Mouse (Mus musculus) thymus, postnatal 25 days (tissue): ENCODE data around the gene Ccdc171.

ENCODE experiments used
- DNase-seq: peaks from one replicate; pipeline ENCODE4 v3.0.0; 2022

Ccdc171 gene

DNA sequence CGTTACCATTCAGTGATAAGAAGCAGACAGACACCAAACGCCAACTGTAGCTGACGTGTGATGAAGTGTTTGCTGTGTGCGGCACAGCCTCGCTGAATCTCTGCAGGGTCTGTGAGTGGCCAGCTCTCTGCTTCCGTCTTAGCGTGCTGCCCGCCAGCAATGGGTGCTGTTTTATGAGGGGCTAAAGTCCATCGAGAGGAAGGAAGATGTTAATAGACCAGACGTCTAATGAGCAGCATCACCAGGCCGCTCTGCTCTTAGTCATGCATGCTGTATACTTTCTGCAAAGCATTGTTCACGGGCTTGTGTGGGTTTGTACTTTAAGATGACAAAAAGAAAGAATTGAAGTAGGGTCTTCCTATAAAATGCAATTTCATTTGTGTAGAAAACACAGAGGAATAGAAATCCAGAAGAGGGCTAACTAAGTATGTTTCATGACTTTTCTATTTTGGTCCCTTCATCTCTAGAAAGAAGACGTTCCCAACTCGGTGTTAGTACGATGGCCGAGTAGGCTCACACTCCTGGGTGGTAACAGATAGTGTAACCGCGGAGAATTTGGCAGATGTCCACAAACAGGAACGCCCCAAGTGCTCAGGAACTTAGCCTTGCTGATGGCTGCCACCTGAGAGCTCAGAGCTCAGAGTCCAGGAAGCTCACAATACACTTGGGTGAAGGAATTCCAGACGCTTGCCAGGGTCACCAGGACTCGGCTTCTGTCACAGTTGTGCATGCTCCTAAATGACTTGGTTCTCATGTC lies 273.5 kb downstream of the Ccdc171 start:
- DNase-seq: no peak

DNA sequence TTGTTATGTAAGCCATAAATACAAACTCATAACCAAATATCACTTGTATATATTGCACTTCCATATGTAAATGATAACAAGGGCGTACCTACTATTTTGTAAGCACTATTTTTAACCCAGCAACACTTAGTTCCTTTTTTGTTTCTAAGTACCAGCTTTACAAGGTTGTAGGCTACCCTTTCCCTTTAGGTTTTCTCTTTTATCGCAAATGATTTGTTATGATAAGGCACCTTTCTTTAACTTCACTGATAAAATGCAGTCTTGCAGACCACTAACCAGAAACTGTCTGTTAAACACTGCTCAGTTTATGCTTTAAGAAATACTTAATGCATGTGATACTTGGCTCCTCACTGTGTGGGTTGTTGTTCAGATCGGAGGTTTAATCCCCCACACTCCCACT lies 275.1 kb downstream of the Ccdc171 start:
- DNase-seq: no peak

DNA sequence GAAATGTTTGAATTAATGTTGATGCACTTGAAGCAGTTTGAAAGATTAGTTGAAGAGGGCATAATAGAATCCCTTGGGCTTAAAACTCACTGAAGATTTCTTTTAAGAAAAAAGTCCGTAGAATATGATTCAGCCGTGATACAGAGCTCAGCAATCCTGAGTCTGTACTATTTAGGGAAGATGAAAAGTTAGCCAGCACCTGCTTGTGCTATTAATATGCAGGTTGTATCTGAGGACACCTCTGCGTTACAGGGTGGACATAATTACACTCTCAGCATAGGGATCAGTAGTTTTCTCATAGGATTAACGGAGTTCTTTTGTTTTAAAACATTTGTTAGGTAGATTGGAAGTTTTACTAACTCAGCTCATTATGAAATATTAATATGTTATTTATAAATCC lies 291.6 kb downstream of the Ccdc171 start:
- no peak for DNase-seq

DNA sequence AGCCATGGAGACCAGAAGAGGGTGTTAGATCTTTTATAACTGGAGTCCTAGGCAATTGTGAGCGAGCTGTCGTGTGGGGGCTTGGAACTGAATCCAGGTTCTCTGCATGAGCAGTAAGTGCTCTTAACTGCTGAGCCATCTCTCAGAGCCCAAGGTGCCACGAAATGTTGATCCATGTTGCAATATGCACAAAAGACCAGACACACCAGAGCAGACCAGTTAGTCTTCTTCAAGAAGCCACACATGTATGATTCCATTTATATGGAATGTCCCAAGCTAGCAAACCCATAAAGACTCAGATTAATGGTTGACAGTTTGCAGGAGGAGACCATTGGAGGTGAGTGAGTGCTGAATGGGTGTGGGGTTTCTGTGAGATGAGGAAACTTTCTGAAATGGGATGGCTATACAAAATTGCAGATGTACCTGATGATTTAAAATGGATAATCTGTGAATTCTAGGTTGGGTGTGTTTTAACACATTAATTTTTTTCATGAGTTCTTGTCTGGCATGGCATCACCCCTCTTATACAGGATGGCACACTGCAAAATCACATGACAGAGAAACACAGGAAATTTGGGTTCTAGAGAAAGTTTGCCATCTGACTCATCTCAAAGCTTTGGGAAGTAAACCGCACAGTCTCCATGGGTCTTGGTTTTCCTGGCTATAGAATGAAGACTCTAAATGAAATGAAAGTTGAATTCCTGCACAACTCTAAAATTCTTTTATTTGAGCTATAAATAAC lies 304.5 kb downstream of the Ccdc171 start:
- no peak for DNase-seq

- no peak for DNase-seq
These were observed 305.8 kb downstream of the Ccdc171 start for GRCm38 (mm10) chr4:83830891-83831880.

DNA sequence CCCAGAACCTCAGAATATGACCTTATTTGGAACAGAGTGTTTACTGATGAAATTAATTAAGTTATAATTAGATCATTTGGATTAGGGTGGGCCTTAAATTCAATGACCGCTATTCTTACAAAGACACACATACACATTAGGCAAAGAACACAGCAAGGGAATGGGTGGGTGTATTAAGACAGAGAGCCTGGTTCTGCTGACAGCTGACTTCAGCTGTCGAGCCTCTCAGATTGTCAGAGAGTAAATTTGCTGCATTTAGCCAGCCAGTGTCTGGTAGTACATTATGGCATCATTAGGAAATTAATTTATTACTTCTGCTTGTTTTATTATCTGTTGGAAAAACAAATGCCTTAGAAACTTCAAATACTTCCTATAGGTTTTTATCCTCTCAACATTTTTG lies 313.7 kb downstream of the Ccdc171 start:
- no peak for DNase-seq

DNA sequence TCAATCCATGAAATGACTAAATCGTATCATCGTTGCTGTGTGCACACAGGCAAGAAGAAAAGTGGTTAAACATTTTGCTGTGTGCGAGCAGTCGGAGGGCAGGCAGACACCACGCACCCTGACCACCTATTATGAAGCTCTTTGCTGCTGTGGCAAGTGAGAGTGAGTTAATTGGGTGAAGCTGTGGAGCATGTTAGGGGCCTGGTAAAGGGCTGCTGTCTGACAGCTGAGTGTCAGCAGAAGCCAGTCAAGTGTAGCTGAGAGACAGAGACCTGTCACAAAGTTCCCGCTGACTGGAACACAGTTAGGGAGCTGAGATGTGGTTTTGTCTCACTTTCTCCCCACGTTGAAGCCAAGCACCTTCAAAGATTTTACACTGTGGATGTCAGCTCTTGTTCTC lies 321.0 kb downstream of the Ccdc171 start:
- DNase-seq: peak; percentile 10

DNA sequence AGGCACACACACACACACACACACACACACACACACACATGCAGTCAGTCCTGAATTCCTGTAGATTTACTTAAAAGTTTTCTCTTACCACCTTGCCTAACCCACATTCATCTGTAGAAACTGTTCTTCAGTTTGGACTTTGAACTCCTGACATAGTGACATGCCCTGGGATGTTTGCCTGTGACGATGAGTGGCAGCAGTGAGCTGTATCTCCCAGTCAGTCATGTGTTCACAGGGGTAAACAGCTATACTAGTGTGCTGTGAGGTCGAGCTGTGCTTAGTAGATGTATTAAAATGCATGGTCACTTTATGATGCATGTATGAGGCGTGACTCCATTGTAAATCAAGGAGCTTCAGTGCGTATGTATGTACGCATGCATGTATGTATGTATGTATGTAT lies 328.5 kb downstream of the Ccdc171 start:
- DNase-seq: no peak

DNA sequence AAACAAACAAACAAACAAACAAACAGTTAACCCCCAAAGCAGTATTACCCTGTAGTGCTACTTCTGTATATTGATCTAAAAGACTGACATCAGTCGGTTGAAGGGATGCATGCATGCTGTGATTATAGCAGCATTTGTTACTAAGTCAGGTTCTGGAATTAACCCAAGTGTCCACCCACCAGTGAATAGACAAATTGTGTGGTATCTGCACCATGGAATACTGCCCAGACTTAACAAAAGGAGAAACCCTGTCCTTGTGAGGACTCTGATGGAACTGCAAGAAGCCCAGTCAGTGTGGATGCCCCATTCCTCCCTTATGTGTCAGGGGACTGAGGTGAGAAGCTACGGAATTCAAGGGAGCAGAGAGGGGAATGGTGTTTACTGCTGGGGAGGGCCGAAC lies 336.4 kb downstream of the Ccdc171 start:
- no peak for DNase-seq

DNA sequence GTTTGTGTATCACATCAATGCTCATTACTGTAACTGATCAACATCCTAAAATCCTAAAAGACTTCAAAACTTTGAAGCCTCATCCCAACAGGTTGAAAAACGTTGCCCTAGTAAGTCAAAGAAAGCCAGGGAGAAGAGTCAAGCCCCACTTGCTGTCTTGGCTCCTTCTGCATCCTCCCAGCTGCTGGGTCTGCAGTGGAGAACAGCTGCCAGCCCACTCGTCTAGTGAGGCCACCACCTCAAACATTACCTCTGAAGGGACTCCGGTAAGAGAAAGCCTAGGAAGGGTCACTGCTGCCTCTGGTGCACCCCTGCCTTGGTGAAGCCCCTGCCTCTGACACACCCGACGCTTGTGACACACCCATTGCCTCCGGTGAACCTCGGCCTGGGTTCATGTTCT lies 336.9 kb downstream of the Ccdc171 start:
- DNase-seq: no peak

GRCm38 (mm10) chr4:83876600-83876999 lies 351.3 kb downstream of the Ccdc171 start:
- peak; percentile 2 for DNase-seq

- DNase-seq: no peak
These were observed 352.9 kb downstream of the Ccdc171 start for GRCm38 (mm10) chr4:83878236-83878635.

GRCm38 (mm10) chr4:83888459-83889054 lies 363.2 kb downstream of the Ccdc171 start:
- no peak for DNase-seq

- DNase-seq: no peak
These were observed 376.8 kb downstream of the Ccdc171 start for GRCm38 (mm10) chr4:83902081-83902645.
